Mouse (Mus musculus) G1E (cell line): Measurements from ENCODE around the gene Sh3bgr.

Experiments
- CTCF ChIP-seq: IDR thresholded peaks from 2 replicates; pipeline ENCODE4 v1.5.1; 2012; ENCODE audit warnings: low read depth, low read length, inconsistent platforms, mixed read lengths
- GATA1 ChIP-seq: IDR thresholded peaks from 2 replicates; pipeline ENCODE4 v1.6.1; 2012; ENCODE audit warnings: borderline replicate concordance, low read length, inconsistent platforms, mixed read lengths

- no peak for TF ChIP-seq CTCF
- no peak for TF ChIP-seq GATA1
Measured at GRCm38 (mm10) chr16:96221491-96221890, 21.2 kb downstream of the Sh3bgr start.
